Mouse (Mus musculus) heart, embryonic 10.5 days (tissue): ENCODE data around the gene Dusp7. TPM values are rescaled to one million over a fixed set of nuclear protein-coding genes. Genes with fewer than 3 reads are reported as not detected.
A peak's percentile ranks its signal among the peaks of the same experiment; 100 is the strongest.

Source experiments
- DNase-seq: peaks from one replicate; pipeline ENCODE4 v3.0.0-alpha.2; 2017; ENCODE audit warnings: low spot score
- H3K27ac ChIP-seq: fragments of 300-500 bp; sonication (generic); 2 replicates; pipeline ENCODE4 v1.5.1; 2016; ENCODE audit warnings: mild to moderate bottlenecking
- H3K27me3 ChIP-seq: fragments of 300-500 bp; sonication (generic); 2 replicates; pipeline ENCODE4 v1.6.1; 2016; ENCODE audit warnings: mild to moderate bottlenecking; ENCODE audit not compliant: poor library complexity, insufficient read depth, severe bottlenecking
- H3K36me3 ChIP-seq: fragments of 300-500 bp; sonication (generic); 2 replicates; pipeline ENCODE4 v1.6.1; 2016; ENCODE audit warnings: mild to moderate bottlenecking, moderate library complexity
- H3K4me1 ChIP-seq: fragments of 300-500 bp; sonication (generic); 2 replicates; pipeline ENCODE4 v1.6.1; 2016; ENCODE audit warnings: mild to moderate bottlenecking
- H3K4me3 ChIP-seq: fragments of 300-500 bp; sonication (generic); 2 replicates; pipeline ENCODE4 v1.5.1; 2016; ENCODE audit warnings: mild to moderate bottlenecking, moderate library complexity
- H3K9me3 ChIP-seq: fragments of 300-500 bp; sonication (generic); 2 replicates; pipeline ENCODE4 v1.6.1; 2016; ENCODE audit warnings: mild to moderate bottlenecking, moderate library complexity
- WGBS: fragments of 180-500 bp; shearing (Covaris S2); methylation state at CpG from one replicate; pipeline ENCODE4 v1.1.7; 2016; 5-methylcytosine and 5-hydroxymethylcytosine counted together
- polyA plus RNA-seq: library from polyadenylated mRNA; unstranded; fragments of >200 nt; fragmentation: Nextera tagmentation; extraction: Ambion mirVana; gene quantifications from 2 replicates; pipeline ENCODE4 v1.2.1, GENCODE M21; 2016

The Dusp7 gene
- polyA plus RNA-seq, 1 experiment from 2014 or later, result 21.0 TPM

GRCm38 (mm10) chr9:106340501-106341312, 27.7 kb upstream of the Dusp7 start:
- Histone ChIP-seq H3K27me3 (no peaks in the 10 kb centered on the region), H3K4me1 (peaks cover 70% of the 10 kb centered on the region), H3K4me3 (no peak overlapping the region), H3K36me3 (no peaks in the 10 kb centered on the region), H3K9me3 (no peaks in the 10 kb centered on the region), H3K27ac (peak overlapping the region; percentile 49)
- DNase-seq, result no peak
- 38% methylated on average over 13 of the region's 13 CpGs for WGBS

- H3K27ac ChIP-seq, result peak overlapping the region; percentile 49
- 71% methylated on average over 3 of the region's 3 CpGs for WGBS
- DNase-seq, result no peak
These were observed 27.1 kb upstream of the Dusp7 start for GRCm38 (mm10) chr9:106341313-106341686.

GRCm38 (mm10) chr9:106342573-106342972, 25.9 kb upstream of the Dusp7 start:
- DNase-seq, result no peak
- peak overlapping the region; percentile 56; the same call in 1 of the 2 replicates for H3K27ac ChIP-seq
- no peaks in the 10 kb centered on the region for H3K27me3 ChIP-seq
- no peaks in the 10 kb centered on the region for H3K36me3 ChIP-seq
- H3K4me3 ChIP-seq, result no peak overlapping the region
- 83% methylated on average over 9 of the region's 9 CpGs for WGBS
- no peaks in the 10 kb centered on the region for H3K9me3 ChIP-seq
- peaks cover 62% of the 10 kb centered on the region for H3K4me1 ChIP-seq

More at GRCm38 (mm10) chr9:106341313-106341686, 27.1 kb upstream of the Dusp7 start:
- Histone ChIP-seq H3K36me3 (no peaks in the 10 kb centered on the region), H3K9me3 (no peaks in the 10 kb centered on the region), H3K4me1 (peaks cover 71% of the 10 kb centered on the region), H3K4me3 (no peak overlapping the region), H3K27me3 (no peaks in the 10 kb centered on the region)

- Histone ChIP-seq H3K4me1 (peaks cover 55% of the 10 kb centered on the region), H3K27me3 (no peaks in the 10 kb centered on the region), H3K9me3 (no peaks in the 10 kb centered on the region), H3K36me3 (no peaks in the 10 kb centered on the region), H3K27ac (peak overlapping the region; percentile 84), H3K4me3 (peak overlapping the region; percentile 3; the same call in 1 of the 2 replicates)
- DNase-seq, result no peak
- WGBS, result 23% methylated on average over 6 of the region's 6 CpGs
These were observed 23.3 kb upstream of the Dusp7 start for GRCm38 (mm10) chr9:106345167-106345566.

GRCm38 (mm10) chr9:106345630-106346029, 22.8 kb upstream of the Dusp7 start:
- no peaks in the 10 kb centered on the region for H3K36me3 ChIP-seq
- H3K4me1 ChIP-seq, result peaks cover 55% of the 10 kb centered on the region
- H3K9me3 ChIP-seq, result no peaks in the 10 kb centered on the region
- H3K4me3 ChIP-seq, result peak overlapping the region; percentile 3; the same call in 1 of the 2 replicates
- WGBS, result 53% methylated on average over 6 of the region's 6 CpGs
- no peaks in the 10 kb centered on the region for H3K27me3 ChIP-seq
- DNase-seq, result no peak
- H3K27ac ChIP-seq, result peak overlapping the region; percentile 84

GRCm38 (mm10) chr9:106348281-106348680, 20.2 kb upstream of the Dusp7 start:
- WGBS, result 68% methylated on average over 10 of the region's 10 CpGs
- H3K9me3 ChIP-seq, result no peaks in the 10 kb centered on the region

GRCm38 (mm10) chr9:106349075-106349474, 19.4 kb upstream of the Dusp7 start:
- no peaks in the 10 kb centered on the region for H3K9me3 ChIP-seq
- DNase-seq, result no peak
- H3K27me3 ChIP-seq, result no peaks in the 10 kb centered on the region
- H3K4me1 ChIP-seq, result peaks cover 69% of the 10 kb centered on the region
- H3K4me3 ChIP-seq, result no peak overlapping the region
- no peaks in the 10 kb centered on the region; the same call in 1 of the 2 replicates for H3K36me3 ChIP-seq
- WGBS, result 60% methylated on average over 2 of the region's 2 CpGs
- peak overlapping the region; percentile 42; the same call in 1 of the 2 replicates for H3K27ac ChIP-seq

More at GRCm38 (mm10) chr9:106348281-106348680, 20.2 kb upstream of the Dusp7 start:
- no peak for DNase-seq
- Histone ChIP-seq H3K27ac (peak overlapping the region; percentile 17; the same call in 1 of the 2 replicates), H3K4me1 (peaks cover 65% of the 10 kb centered on the region), H3K27me3 (no peaks in the 10 kb centered on the region), H3K4me3 (no peak overlapping the region), H3K36me3 (no peaks in the 10 kb centered on the region; the same call in 1 of the 2 replicates)

- no peaks in the 10 kb centered on the region for H3K27me3 ChIP-seq
- H3K4me1 ChIP-seq, result peaks cover 74% of the 10 kb centered on the region
- 68% methylated on average over 6 of the region's 6 CpGs for WGBS
- H3K4me3 ChIP-seq, result no peak overlapping the region
- DNase-seq, result no peak
- no peaks in the 10 kb centered on the region for H3K9me3 ChIP-seq
- H3K36me3 ChIP-seq, result no peaks in the 10 kb centered on the region; the same call in 1 of the 2 replicates
- H3K27ac ChIP-seq, result peak overlapping the region; percentile 56; the same call in 1 of the 2 replicates
These were observed 17.3 kb upstream of the Dusp7 start for GRCm38 (mm10) chr9:106351178-106351577.

- Histone ChIP-seq H3K27ac (peak overlapping the region; percentile 86; the same call in 1 of the 2 replicates), H3K9me3 (no peaks in the 10 kb centered on the region), H3K4me3 (no peak overlapping the region), H3K36me3 (no peaks in the 10 kb centered on the region; the same call in 1 of the 2 replicates), H3K4me1 (peaks cover 86% of the 10 kb centered on the region), H3K27me3 (no peaks in the 10 kb centered on the region)
- DNase-seq, result no peak
- WGBS, result 37% methylated on average over 6 of the region's 6 CpGs
These were observed 14.7 kb upstream of the Dusp7 start for GRCm38 (mm10) chr9:106353779-106354178.

GRCm38 (mm10) chr9:106354810-106355209, 13.6 kb upstream of the Dusp7 start:
- Histone ChIP-seq H3K27ac (peak overlapping the region; percentile 86), H3K4me3 (no peak overlapping the region), H3K27me3 (no peaks in the 10 kb centered on the region), H3K9me3 (no peaks in the 10 kb centered on the region), H3K36me3 (no peaks in the 10 kb centered on the region; the same call in 1 of the 2 replicates), H3K4me1 (peaks cover 77% of the 10 kb centered on the region)
- DNase-seq, result no peak
- WGBS, result 87% methylated on average over 6 of the region's 6 CpGs

GRCm38 (mm10) chr9:106355217-106355974, 13.0 kb upstream of the Dusp7 start:
- peak overlapping the region; percentile 86 for H3K27ac ChIP-seq
- WGBS, result 65% methylated on average over 10 of the region's 10 CpGs
- H3K36me3 ChIP-seq, result no peaks in the 10 kb centered on the region; the same call in 1 of the 2 replicates
- H3K27me3 ChIP-seq, result no peaks in the 10 kb centered on the region
- peak overlapping the region; percentile 32; the same call in 1 of the 2 replicates for H3K4me3 ChIP-seq
- DNase-seq, result no peak
- H3K9me3 ChIP-seq, result no peaks in the 10 kb centered on the region
- H3K4me1 ChIP-seq, result peaks cover 74% of the 10 kb centered on the region

- Histone ChIP-seq H3K4me3 (peak overlapping the region; percentile 32), H3K4me1 (peaks cover 71% of the 10 kb centered on the region), H3K9me3 (no peaks in the 10 kb centered on the region), H3K36me3 (no peaks in the 10 kb centered on the region; the same call in 1 of the 2 replicates), H3K27me3 (no peaks in the 10 kb centered on the region), H3K27ac (peak overlapping the region; percentile 86)
- no peak for DNase-seq
These were observed 12.5 kb upstream of the Dusp7 start for GRCm38 (mm10) chr9:106355975-106356286.
